Mouse (Mus musculus): ENCODE measurements at regions not wholly inside any gene's neighbourhood (a gene's known extent, or its start where the extent isn't known, plus 50 kb on each side); places are given as distances from the start of the nearest gene placed in this dataset.
A peak's percentile ranks its signal among the peaks of the same experiment; 100 is the strongest.

- no peak for DNase-seq (ENCODE audit: low read depth, low spot score)
Measured at GRCm38 (mm10) chr11:34153749-34154525, 54.0 kb downstream of the Foxi1 start.

- peak; percentile 55 for DNase-seq (ENCODE audit: low read depth, low spot score)
Measured at GRCm38 (mm10) chr11:34149370-34149976, 51.1 kb upstream of the 4930469K13Rik start.
